In genomic region chr17:50055154-50055756, GRCm38 (mm10) we compare ENCODE assay signal across 13 mouse cellular contexts.
DNase-seq lines count a peak whose midpoint lies in the region; ATAC-seq and TF ChIP-seq lines count a peak whose summit lies in the region.
"Had no signal": no experiment of that assay in that cellular context is flagged by ENCODE, and none has a peak within 500 bp of the region (broad histone marks: within the 10 kb centered on the region; RNA-seq: fewer than 3 reads in every experiment).

No protein-coding gene starts in this region.

- ATAC-seq in hindbrain, embryonic 16.5 days, result peak; percentile 76
- ATAC-seq in liver, postnatal 0 days, result no peak

- H3K36me3 ChIP-seq in CH12.LX (replicated peaks in 1 of 2; ENCODE audit: control insufficient read depth in 1 of 2, insufficient read depth in 1 of 2, low read length in 1 of 2), result peaks cover 12 to 56% of the 10 kb centered on the region in 2 experiments
- H3K36me3 ChIP-seq in embryonic facial prominence, embryonic 10.5 days (replicated peaks), result no peaks in the 10 kb centered on the region
- no peaks in the 10 kb centered on the region for H3K36me3 ChIP-seq in hindbrain, embryonic 16.5 days (ENCODE audit: control insufficient read depth, insufficient read depth, low read length)
- no peaks in the 10 kb centered on the region for H3K36me3 ChIP-seq in liver, postnatal 0 days (replicated peaks; ENCODE audit: insufficient read depth, low read length)

- H3K27ac ChIP-seq in gastrocnemius, adult 2 months, result peak overlapping the region; percentile 49
- no peak overlapping the region for H3K27ac ChIP-seq in CH12.LX (ENCODE audit: insufficient read depth, low read depth)
- H3K27ac ChIP-seq in embryonic facial prominence, embryonic 10.5 days (replicated peaks), result 0 out of 2 replicates have a peak overlapping the region, but pooled peaks have one; percentile 16
- no peak overlapping the region for H3K27ac ChIP-seq in hindbrain, embryonic 16.5 days (ENCODE audit: low read depth, low read length)
- no peak overlapping the region for H3K27ac ChIP-seq in liver, postnatal 0 days (ENCODE audit: low read depth)
- H3K27ac ChIP-seq: left cerebral cortex, adult 2 months had no signal

- H3K27me3 ChIP-seq in CH12.LX (replicated peaks), result no peaks in the 10 kb centered on the region
- H3K27me3 ChIP-seq in embryonic facial prominence, embryonic 10.5 days (replicated peaks; ENCODE audit: low read depth, poor library complexity, severe bottlenecking), result no peaks in the 10 kb centered on the region
- H3K27me3 ChIP-seq in hindbrain, embryonic 16.5 days (replicated peaks; ENCODE audit: control insufficient read depth, insufficient read depth, low read length), result no peaks in the 10 kb centered on the region
- H3K27me3 ChIP-seq in liver, postnatal 0 days (ENCODE audit: insufficient read depth, low read length), result no peaks in the 10 kb centered on the region

- peak; percentile 68 for DNase-seq in gastrocnemius, adult 2 months
- DNase-seq in gastrocnemius, adult 8-10 months (ENCODE audit: low spot score in 2 of 2), result no peak
- DNase-seq in CH12.LX (ENCODE audit: extremely low read depth), result no peak
- DNase-seq in embryonic facial prominence, embryonic 10.5 days (ENCODE audit: low spot score), result no peak
- no peak for DNase-seq in T-cell, adult 2 months (ENCODE audit: low spot score)
- DNase-seq in thymus, postnatal 0 days (ENCODE audit: low spot score), result no peak
- DNase-seq in liver, postnatal 0 days, result no peak
- DNase-seq: adrenal gland, postnatal 14 days; heart, postnatal 14 days; lung, postnatal 4 days had no signal

- 62% methylated on average over 16 of the region's 16 CpGs for WGBS in embryonic facial prominence, embryonic 10.5 days
- 32% methylated on average over 16 of the region's 16 CpGs for WGBS in hindbrain, embryonic 16.5 days
- 86% methylated on average over 16 of the region's 16 CpGs for WGBS in liver, postnatal 0 days (ENCODE audit: insufficient replicate concordance)

- no peaks in the 10 kb centered on the region for H3K9me3 ChIP-seq in CH12.LX (replicated peaks; ENCODE audit: low read length)
- no peaks in the 10 kb centered on the region for H3K9me3 ChIP-seq in embryonic facial prominence, embryonic 10.5 days
- no peaks in the 10 kb centered on the region for H3K9me3 ChIP-seq in hindbrain, embryonic 16.5 days (ENCODE audit: control insufficient read depth, low read length)
- no peaks in the 10 kb centered on the region for H3K9me3 ChIP-seq in liver, postnatal 0 days (ENCODE audit: low read length)

- no peak overlapping the region for H3K9ac ChIP-seq in CH12.LX (ENCODE audit: insufficient read depth, low read depth)
- H3K9ac ChIP-seq in hindbrain, embryonic 16.5 days (ENCODE audit: low read depth, low read length), result no peak overlapping the region
- H3K9ac ChIP-seq in liver, postnatal 0 days (replicated peaks), result no peak overlapping the region

- no peak for TF ChIP-seq RAD21 in CH12.LX (IDR thresholded peaks at IDR 0.05; ENCODE audit: low read depth, low read length)

- no peaks in the 10 kb centered on the region for H3K79me2 ChIP-seq in CH12.LX (replicated peaks; ENCODE audit: control insufficient read depth, extremely low read depth, insufficient read depth, poor library complexity, severe bottlenecking)

- peaks cover 57 to 91% of the 10 kb centered on the region in 2 experiments for H3K4me1 ChIP-seq in CH12.LX (ENCODE audit: control insufficient read depth in 1 of 2, insufficient read depth in 2 of 2)
- peaks cover 11% of the 10 kb centered on the region for H3K4me1 ChIP-seq in embryonic facial prominence, embryonic 10.5 days
- peaks cover 10% of the 10 kb centered on the region for H3K4me1 ChIP-seq in hindbrain, embryonic 16.5 days (ENCODE audit: control insufficient read depth, insufficient read depth, low read depth, low read length)
- no peaks in the 10 kb centered on the region; the same call in 1 of the 2 replicates for H3K4me1 ChIP-seq in liver, postnatal 0 days (ENCODE audit: insufficient read depth)

- intact Hi-C loops in gastrocnemius, adult 2 months (cut with DNase I), result no loop called here

- no peak overlapping the region for H3K4me3 ChIP-seq in gastrocnemius, adult 2 months
- no peak overlapping the region for H3K4me3 ChIP-seq in CH12.LX (replicated peaks in 1 of 3; ENCODE audit: low read depth in 2 of 3, low read length in 2 of 3, poor library complexity in 1 of 3)
- H3K4me3 ChIP-seq in embryonic facial prominence, embryonic 10.5 days, result no peak overlapping the region
- H3K4me3 ChIP-seq in hindbrain, embryonic 16.5 days (ENCODE audit: low read length), result no peak overlapping the region
- H3K4me3 ChIP-seq in liver, postnatal 0 days (ENCODE audit: low read depth, low read length), result no peak overlapping the region
- H3K4me3 ChIP-seq: left cerebral cortex, adult 2 months had no signal

- no peak overlapping the region for H3K4me2 ChIP-seq in CH12.LX (ENCODE audit: insufficient read depth, low read depth, poor library complexity, severe bottlenecking)
- H3K4me2 ChIP-seq in hindbrain, embryonic 16.5 days (ENCODE audit: low read length), result no peak overlapping the region
- H3K4me2 ChIP-seq in liver, postnatal 0 days (ENCODE audit: low read depth, low read length), result no peak overlapping the region
- H3K4me2 ChIP-seq: liver, embryonic 11.5 days had no signal

- TF ChIP-seq EP300 in CH12.LX (IDR thresholded peaks at IDR 0.05; ENCODE audit: low read length), result no peak
- no peak for TF ChIP-seq EP300 in liver, postnatal 0 days (IDR thresholded peaks at IDR 0.05; ENCODE audit: low read depth)

- TF ChIP-seq POLR2A in CH12.LX (IDR thresholded peaks at IDR 0.05; ENCODE audit: low read depth, low read length), result no peak

- no peak for TF ChIP-seq CTCF in gastrocnemius, adult 2 months (IDR thresholded peaks at IDR 0.05)
- no peak for TF ChIP-seq CTCF in CH12.LX (conservative IDR thresholded peaks at IDR 0.05 in 1 of 2, IDR thresholded peaks at IDR 0.05 in 1 of 2; ENCODE audit: low read depth in 2 of 2, low read length in 2 of 2)
- TF ChIP-seq CTCF in liver, postnatal 0 days (IDR thresholded peaks at IDR 0.05; ENCODE audit: low read depth), result no peak

- in situ Hi-C loops in CH12.LX (cut with MboI; ENCODE audit: low pct_ligation_motif_present, low pct_unique_long_range_greater_than_20kb, low sequenced_read_pairs), result loop anchor here (5.0 kb wide), 1 partner anchor 73 kb away; no protein-coding TSS in a partner anchor

- dilution Hi-C loops in CH12.LX (cut with MboI; ENCODE audit: extremely low pct_ligation_motif_present, extremely low pct_unique_long_range_greater_than_20kb, low sequenced_read_pairs), result no loop called here

TF ChIP-seq in CH12.LX, 34 proteins besides CTCF, POLR2A, EP300 and RAD21:
- no peak for TF ChIP-seq USF2 (conservative IDR thresholded peaks at IDR 0.05; ENCODE audit: low read depth, low read length)
- peak; percentile 37; the same call in 1 of the 2 replicates for TF ChIP-seq POLR2AphosphoS2 (IDR thresholded peaks at IDR 0.05; ENCODE audit: low read depth, low read length)
TF ChIP-seq in CH12.LX: peak in this region for 1.

Comparison
In these comparisons a context has a peak if more than half of its experiments do, and no peak if none do; other contexts are left out.
1. H3K27ac ChIP-seq: peak in gastrocnemius, adult 2 months (single experiment) and embryonic facial prominence, embryonic 10.5 days (single experiment); none in CH12.LX (single experiment), hindbrain, embryonic 16.5 days (single experiment) and liver, postnatal 0 days (single experiment).